Mouse (Mus musculus) small intestine, adult 2 months (tissue): ENCODE results near the gene Zfp786. TPM values are rescaled to one million over a fixed set of nuclear protein-coding genes. Genes with fewer than 3 reads are reported as not detected.
"Not testable (repeated sequence)": the region's sequence is repeated elsewhere in the genome, so short reads cannot be mapped to it uniquely, and the experiment has no call there.

ENCODE experiments used
- H3K27ac ChIP-seq: fragments of 200-500 bp; 2 replicates; pipeline ENCODE4 v1.5.1; 2012; ENCODE audit warnings: low read depth, low read length, control low read depth, inconsistent platforms; ENCODE audit not compliant: insufficient read depth
- H3K27me3 ChIP-seq: fragments of 200-500 bp; 2 replicates; pipeline ENCODE4 v1.6.1; 2012; ENCODE audit warnings: mild to moderate bottlenecking, moderate library complexity, low read length, inconsistent platforms; ENCODE audit not compliant: control insufficient read depth, insufficient read depth
- H3K36me3 ChIP-seq: fragments of 200-500 bp; 2 replicates; pipeline ENCODE4 v1.6.1; 2012; ENCODE audit warnings: mild to moderate bottlenecking, low read length, control low read depth, inconsistent platforms; ENCODE audit not compliant: control insufficient read depth, insufficient read depth
- H3K4me1 ChIP-seq: fragments of 200-500 bp; 2 replicates; pipeline ENCODE4 v1.6.1; 2012; ENCODE audit warnings: low read length, inconsistent platforms, mixed read lengths; ENCODE audit not compliant: control insufficient read depth, insufficient read depth, insufficient read length
- H3K4me3 ChIP-seq: fragments of 200-500 bp; 2 replicates; pipeline ENCODE4 v1.5.1; 2012; ENCODE audit warnings: low read depth, mild to moderate bottlenecking, control low read depth, inconsistent platforms, low read length, moderate library complexity
- CTCF ChIP-seq: fragments of 200-500 bp; IDR thresholded peaks from 2 replicates; pipeline ENCODE4 v1.5.1; 2012; ENCODE audit warnings: low read depth, mild to moderate bottlenecking, control low read depth, inconsistent platforms, low read length, moderate library complexity, mixed read lengths; ENCODE audit not compliant: insufficient replicate concordance, insufficient read length; ENCODE audit errors: extremely low read depth
- POLR2A ChIP-seq: fragments of 200-500 bp; IDR thresholded peaks from 2 replicates; pipeline ENCODE4 v1.6.1; 2012; ENCODE audit warnings: low read depth, mild to moderate bottlenecking, control low read depth, inconsistent platforms, low read length, moderate library complexity
- WGBS: fragments of 180-500 bp; shearing (Covaris S2); methylation state at CpG from one replicate; pipeline ENCODE4 v1.1.7; 2018; 5-methylcytosine and 5-hydroxymethylcytosine counted together
- polyA plus RNA-seq: library from polyadenylated mRNA; depleted of rRNA; stranded (reverse); fragments of >200 nt; gene quantifications from 2 replicates; pipeline ENCODE4 v1.2.3, GENCODE M21; 2012; rRNA removed

Gene Zfp786
- polyA plus RNA-seq, 1 experiment: 0.10 TPM

DNA sequence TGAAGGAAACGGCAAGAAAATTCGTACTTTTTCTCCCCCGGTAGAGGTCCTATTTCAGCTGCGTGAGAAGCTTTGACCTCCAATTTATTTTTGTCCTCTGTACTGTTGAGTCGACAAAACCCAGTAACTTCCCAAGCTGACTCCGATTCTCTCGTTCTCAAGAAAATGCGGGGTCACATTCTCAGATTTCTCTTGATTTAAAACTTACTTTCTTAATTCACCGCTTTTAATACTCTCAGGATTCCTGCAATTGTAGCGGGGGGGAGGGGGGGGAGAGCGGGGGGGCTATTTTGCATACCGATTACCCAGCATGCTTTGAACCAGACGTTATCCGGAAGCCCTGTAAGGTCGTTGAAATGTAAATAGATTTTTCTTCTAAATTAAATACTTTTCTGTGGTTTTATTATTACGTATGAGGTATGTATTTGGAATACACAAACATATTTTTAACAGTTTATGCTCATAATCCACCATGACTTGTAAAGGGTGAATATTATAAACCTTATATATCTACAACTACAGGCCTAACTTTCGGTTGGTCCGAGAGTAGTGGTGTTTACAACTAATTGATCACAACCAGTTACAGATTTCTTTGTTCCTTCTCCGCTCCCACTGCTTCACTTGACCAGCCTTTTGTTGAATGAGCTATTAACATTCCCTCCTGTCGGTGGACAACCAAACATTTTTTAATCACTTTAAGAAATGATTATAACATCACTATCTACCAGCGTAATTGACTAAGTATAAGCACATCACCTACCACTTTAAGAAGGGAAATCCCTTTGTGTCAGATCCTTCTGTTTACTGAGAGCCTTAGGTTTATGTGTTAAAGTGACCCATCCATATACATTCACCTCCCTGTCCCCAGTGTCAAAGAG lies 49.3 kb downstream of the Zfp786 start:
- Histone ChIP-seq H3K27ac (peak overlapping the region; percentile 72), H3K4me3 (peak overlapping the region; percentile 23; the same call in 1 of the 2 replicates), H3K36me3 (no peaks in the 10 kb centered on the region), H3K4me1 (peaks cover 2% of the 10 kb centered on the region; the same call in 1 of the 2 replicates), H3K27me3 (no peaks in the 10 kb centered on the region)
- under 1% methylated on average over 21 of the region's 21 CpGs for WGBS
- TF ChIP-seq POLR2A (no peak), CTCF (no peak)

DNA sequence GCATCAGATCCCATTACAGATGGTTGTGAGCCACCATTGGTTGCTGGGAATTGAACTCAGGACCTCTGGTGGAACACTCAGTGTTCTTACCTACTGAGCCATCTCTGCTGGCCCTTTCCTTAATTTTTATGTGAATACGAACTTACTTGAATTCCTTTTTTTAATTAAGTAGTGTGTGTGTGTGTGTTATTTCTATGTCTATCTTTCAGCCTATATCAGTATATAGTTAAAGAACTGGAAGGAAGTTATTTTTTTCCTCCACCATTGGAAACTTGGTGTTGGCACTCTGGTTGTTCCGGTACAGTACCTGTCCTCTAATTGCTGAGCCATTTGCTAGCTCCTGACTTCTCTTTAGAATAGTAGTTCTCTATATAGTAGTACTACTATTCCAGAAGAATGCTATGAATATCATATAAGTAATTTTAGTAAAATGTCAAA lies 50.1 kb downstream of the Zfp786 start:
- H3K27me3 ChIP-seq: no peaks in the 10 kb centered on the region
- WGBS: 1% methylated on average over 2 of the region's 2 CpGs
- H3K4me3 ChIP-seq: no peak overlapping the region
- H3K4me1 ChIP-seq: peaks cover 2% of the 10 kb centered on the region; the same call in 1 of the 2 replicates
- TF ChIP-seq POLR2A (no peak), CTCF (no peak)
- no peak overlapping the region for H3K27ac ChIP-seq
- H3K36me3 ChIP-seq: no peaks in the 10 kb centered on the region

DNA sequence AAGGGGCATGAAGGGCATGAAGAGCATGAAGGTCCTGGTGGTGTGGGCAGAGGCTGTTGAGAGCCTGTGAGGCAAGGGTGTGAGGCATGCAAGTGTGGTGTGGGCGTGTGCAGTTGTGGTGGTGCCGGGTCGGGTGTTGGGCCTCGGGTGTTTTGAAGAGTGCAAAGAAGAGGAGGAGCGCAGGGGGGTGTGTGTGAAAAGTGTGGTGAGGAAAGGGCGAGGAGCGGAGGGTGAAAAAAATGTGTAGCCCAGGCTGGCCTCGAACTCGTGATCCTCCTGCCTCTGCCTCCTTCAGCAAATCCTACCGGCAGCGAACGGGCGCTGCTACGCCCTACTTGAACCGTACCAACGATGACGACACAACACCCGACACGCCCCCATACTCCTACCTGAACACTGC lies 58.9 kb downstream of the Zfp786 start:
- peak overlapping the region; percentile 39 for H3K4me3 ChIP-seq
- not testable (repeated sequence) for H3K27me3 ChIP-seq, H3K4me1 ChIP-seq, H3K36me3 ChIP-seq, H3K27ac ChIP-seq
- 47% methylated on average over 9 of the region's 19 CpGs for WGBS

DNA sequence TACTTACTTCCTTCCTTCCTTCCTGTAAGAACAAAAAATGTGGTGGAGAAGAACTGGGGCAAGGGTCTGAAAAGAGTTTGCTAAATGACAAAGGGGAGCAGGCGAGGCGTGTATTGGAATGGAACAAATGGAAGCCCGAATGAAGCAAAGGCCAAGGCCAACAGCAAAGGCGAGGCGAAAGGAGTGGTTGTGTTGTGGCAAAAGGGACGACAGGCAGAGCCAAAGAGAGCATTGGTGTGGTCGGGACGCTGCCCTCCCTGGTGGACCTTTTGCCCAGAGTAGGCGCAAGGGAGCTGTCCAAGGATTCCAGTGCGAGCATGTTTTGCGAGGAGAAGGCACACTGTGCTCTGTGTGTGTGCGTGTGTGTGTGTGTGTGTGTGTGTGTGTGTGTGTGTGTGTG lies 59.6 kb downstream of the Zfp786 start:
- WGBS: 91% methylated on average over 12 of the region's 12 CpGs
- H3K36me3 ChIP-seq: not testable (repeated sequence)

DNA sequence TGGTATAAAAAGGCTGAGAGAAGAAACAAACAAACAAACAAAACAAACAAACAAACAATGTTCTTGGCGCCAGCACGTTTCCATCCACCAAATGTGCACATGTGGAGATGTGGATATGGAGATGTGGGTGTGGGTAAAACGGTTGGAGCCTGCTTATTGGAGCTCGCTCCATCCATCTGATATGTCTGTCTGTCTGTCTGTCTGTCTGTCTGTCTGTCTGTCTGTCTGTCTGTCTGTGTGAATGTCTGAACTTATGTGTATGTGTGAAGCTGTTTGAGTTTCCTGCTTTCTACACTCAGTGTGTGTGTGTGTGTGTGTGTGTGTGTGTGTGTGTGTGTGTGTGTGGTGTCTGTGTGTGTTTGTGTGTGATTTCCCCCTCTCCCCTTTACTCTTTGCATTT lies 60.8 kb downstream of the Zfp786 start:
- H3K4me3 ChIP-seq, H3K27me3 ChIP-seq, H3K4me1 ChIP-seq, H3K27ac ChIP-seq, H3K36me3 ChIP-seq: not testable (repeated sequence)
- WGBS: 83% methylated on average over 4 of the region's 4 CpGs

More for the DNA sequence above, 59.6 kb downstream of the Zfp786 start:
- H3K4me3 ChIP-seq, H3K27me3 ChIP-seq, H3K4me1 ChIP-seq, H3K27ac ChIP-seq: not testable (repeated sequence)

Other genes starting within 250 kb of the Zfp786 start
- 1.4 and 3.8 TPM in 2 replicates for gene Ezh2, start 235.5 kb downstream of the Zfp786 start, polyA plus RNA-seq
- 14.9 and 15.3 TPM in 2 replicates for gene Pdia4, start 17.4 kb downstream of the Zfp786 start, polyA plus RNA-seq
- 4.1 and 4.2 TPM in 2 replicates for gene Zfp398, start 4.8 kb upstream of the Zfp786 start, polyA plus RNA-seq
- gene Zfp282, start 46.3 kb upstream of the Zfp786 start, polyA plus RNA-seq: 2.8 and 5.9 TPM in 2 replicates
- 2.3 and 5.7 TPM in 2 replicates for gene Zfp212, start 89.6 kb upstream of the Zfp786 start, polyA plus RNA-seq
- 5.1 and 6.9 TPM in 2 replicates for gene Zfp956, start 122.5 kb upstream of the Zfp786 start, polyA plus RNA-seq
- gene Zfp777, start 218.0 kb upstream of the Zfp786 start, polyA plus RNA-seq: 9.4 and 18.0 TPM in 2 replicates